Mouse (Mus musculus): ENCODE measurements at regions not wholly inside any gene's neighbourhood (a gene's known extent, or its start where the extent isn't known, plus 50 kb on each side); places are given as distances from the start of the nearest gene placed in this dataset.

- no peak for DNase-seq (ENCODE audit: low spot score in 2 of 2)
Measured at GRCm38 (mm10) chr8:17598736-17599135, 1379.3 kb downstream of the Defb40 start.

GRCm38 (mm10) chr8:17596559-17596958 is 1381.5 kb downstream of the Defb40 start:
- DNase-seq (ENCODE audit: low spot score in 2 of 2), result no peak

- no peak for DNase-seq (ENCODE audit: low spot score in 2 of 2)
Measured at GRCm38 (mm10) chr8:17594607-17595006, 1383.4 kb downstream of the Defb40 start.

GRCm38 (mm10) chr8:17590135-17590534 is 1387.9 kb downstream of the Defb40 start:
- no peak for DNase-seq (ENCODE audit: low spot score in 2 of 2)

GRCm38 (mm10) chr8:17588189-17588588 is 1389.9 kb downstream of the Defb40 start:
- no peak for DNase-seq (ENCODE audit: low spot score in 2 of 2)

GRCm38 (mm10) chr8:17587261-17587861 is 1390.7 kb downstream of the Defb40 start:
- no peak for DNase-seq (ENCODE audit: low spot score in 2 of 2)
